Mouse (Mus musculus) MEL (cell line): ENCODE data around the gene Arl15. TPM values are rescaled to one million over a fixed set of nuclear protein-coding genes. Genes with fewer than 3 reads are reported as not detected.

ENCODE experiments used
- DNase-seq: peaks from one replicate; pipeline ENCODE4 v3.0.0; 2011; ENCODE audit warnings: low read depth, low spot score
- H3K27ac ChIP-seq: 2 replicates; pipeline ENCODE4 v1.5.1; 2012; ENCODE audit warnings: low read depth, mild to moderate bottlenecking, control low read depth, low read length, moderate library complexity; ENCODE audit not compliant: control insufficient read depth
- H3K27me3 ChIP-seq, 2 experiments: fragments of 150-350 bp in 1 of 2; sonication (generic) in 1 of 2; 2 replicates each; pipeline ENCODE4 v1.6.1; 2012; ENCODE audit warnings: low read length in 2 of 2, mild to moderate bottlenecking in 2 of 2, improper control_type of control experiment in 1 of 2, moderate library complexity in 1 of 2; ENCODE audit not compliant: insufficient read depth in 2 of 2, control insufficient read depth in 1 of 2
- H3K36me3 ChIP-seq, 2 experiments: 2 replicates each; pipeline ENCODE4 v1.6.1; 2012 to 2014; ENCODE audit warnings: low read length in 2 of 2, improper control_type of control experiment in 1 of 2, inconsistent platforms in 1 of 2, mild to moderate bottlenecking in 1 of 2; ENCODE audit not compliant: insufficient read depth in 2 of 2, control insufficient read depth in 1 of 2
- H3K4me1 ChIP-seq, 2 experiments: fragments of 150-350 bp in 1 of 2; sonication (generic) in 1 of 2; 2 replicates each; pipeline ENCODE4 v1.6.1; 2012; ENCODE audit warnings: low read length in 2 of 2, improper control_type of control experiment in 1 of 2, mild to moderate bottlenecking in 1 of 2; ENCODE audit not compliant: insufficient read depth in 2 of 2, control insufficient read depth in 1 of 2
- H3K4me3 ChIP-seq, 2 experiments: fragments of 150-350 bp in 1 of 2; sonication (generic) in 1 of 2; 2 replicates each; pipeline ENCODE4 v1.5.1; 2012; ENCODE audit warnings: low read depth in 2 of 2, low read length in 2 of 2, mild to moderate bottlenecking in 2 of 2, moderate library complexity in 2 of 2, control low read depth in 1 of 2, improper control_type of control experiment in 1 of 2; ENCODE audit not compliant: control insufficient read depth in 1 of 2, insufficient read depth in 1 of 2
- H3K79me2 ChIP-seq: 2 replicates; pipeline ENCODE4 v1.6.1; 2012; ENCODE audit warnings: mild to moderate bottlenecking, low read length, moderate library complexity; ENCODE audit not compliant: control insufficient read depth, poor library complexity, insufficient read depth
- H3K9ac ChIP-seq: 2 replicates; pipeline ENCODE4 v1.6.1; 2012; ENCODE audit warnings: low read depth, mild to moderate bottlenecking, control low read depth, low read length, moderate library complexity; ENCODE audit not compliant: control insufficient read depth, poor library complexity, severe bottlenecking
- H3K9me3 ChIP-seq: fragments of 150-350 bp; sonication (generic); replicated peaks from 2 replicates; pipeline ENCODE4 v1.6.1; 2012; ENCODE audit warnings: mild to moderate bottlenecking, low read length, improper control_type of control experiment, moderate library complexity; ENCODE audit not compliant: insufficient read depth
- CHD1 ChIP-seq: IDR thresholded peaks from 2 replicates; pipeline ENCODE4 v1.6.1; 2012; ENCODE audit warnings: low read depth, mild to moderate bottlenecking, inconsistent platforms, low read length, improper control_type of control experiment
- ELF1 ChIP-seq: IDR thresholded peaks from 2 replicates; pipeline ENCODE4 v1.6.1; 2014; ENCODE audit warnings: low read depth, mild to moderate bottlenecking, inconsistent platforms, low read length, improper control_type of control experiment, moderate library complexity
- HCFC1 ChIP-seq: IDR thresholded peaks from 2 replicates; pipeline ENCODE4 v1.6.1; 2012; ENCODE audit warnings: low read depth, mild to moderate bottlenecking, inconsistent platforms, low read length, improper control_type of control experiment, moderate library complexity
- KAT2A ChIP-seq: conservative IDR thresholded peaks from 2 replicates; pipeline ENCODE4 v1.6.1; 2012; ENCODE audit warnings: low read depth, low read length, improper control_type of control experiment, inconsistent platforms
- MAFK ChIP-seq: IDR thresholded peaks from 2 replicates; pipeline ENCODE4 v1.6.1; 2011; ENCODE audit warnings: low read depth, mild to moderate bottlenecking, low read length, improper control_type of control experiment, borderline replicate concordance
- MAZ ChIP-seq: IDR thresholded peaks from 2 replicates; pipeline ENCODE4 v1.6.1; 2012; ENCODE audit warnings: low read depth, mild to moderate bottlenecking, inconsistent platforms, low read length, improper control_type of control experiment
- NRF1 ChIP-seq: IDR thresholded peaks from 2 replicates; pipeline ENCODE4 v1.6.1; 2014; ENCODE audit warnings: low read depth, mild to moderate bottlenecking, inconsistent platforms, low read length, improper control_type of control experiment, moderate library complexity; ENCODE audit not compliant: poor library complexity, insufficient read depth, severe bottlenecking
- POLR2A ChIP-seq, 2 experiments: IDR thresholded peaks; 2 replicates each; pipeline ENCODE4 v1.6.1; 2011 to 2012; ENCODE audit warnings: low read length in 2 of 2, mild to moderate bottlenecking in 2 of 2, control low read depth in 1 of 2, improper control_type of control experiment in 1 of 2, low read depth in 1 of 2, moderate library complexity in 1 of 2; ENCODE audit not compliant: control insufficient read depth in 1 of 2, insufficient read depth in 1 of 2, poor library complexity in 1 of 2
- POLR2AphosphoS5 ChIP-seq: IDR thresholded peaks from 2 replicates; pipeline ENCODE4 v1.6.1; 2012; ENCODE audit warnings: low read depth, borderline replicate concordance, mild to moderate bottlenecking, inconsistent platforms, low read length, moderate library complexity, mixed read lengths
- RCOR1 ChIP-seq: IDR thresholded peaks from 2 replicates; pipeline ENCODE4 v1.6.1; 2012; ENCODE audit warnings: low read depth, mild to moderate bottlenecking, inconsistent platforms, low read length, improper control_type of control experiment
- SIN3A ChIP-seq: IDR thresholded peaks from 2 replicates; pipeline ENCODE4 v1.6.1; 2012; ENCODE audit warnings: low read length, improper control_type of control experiment, inconsistent platforms
- SMC3 ChIP-seq: IDR thresholded peaks from 2 replicates; pipeline ENCODE4 v1.6.1; 2011; ENCODE audit warnings: low read depth, low read length, improper control_type of control experiment
- TAL1 ChIP-seq: IDR thresholded peaks from 2 replicates; pipeline ENCODE4 v1.6.1; 2012; ENCODE audit warnings: mild to moderate bottlenecking, inconsistent platforms, low read length, moderate library complexity, mixed read lengths
- TCF12 ChIP-seq: IDR thresholded peaks from 2 replicates; pipeline ENCODE4 v1.6.1; 2014; ENCODE audit warnings: low read depth, mild to moderate bottlenecking, inconsistent platforms, low read length, improper control_type of control experiment, moderate library complexity
- UBTF ChIP-seq: IDR thresholded peaks from 2 replicates; pipeline ENCODE4 v1.6.1; 2012; ENCODE audit warnings: low read depth, mild to moderate bottlenecking, inconsistent platforms, low read length, improper control_type of control experiment, moderate library complexity, borderline replicate concordance; ENCODE audit not compliant: insufficient read depth
- ZKSCAN1 ChIP-seq: IDR thresholded peaks from 2 replicates; pipeline ENCODE4 v1.6.1; 2012; ENCODE audit warnings: low read depth, mild to moderate bottlenecking, inconsistent platforms, low read length, improper control_type of control experiment, moderate library complexity
- ZMIZ1 ChIP-seq: IDR thresholded peaks from 2 replicates; pipeline ENCODE4 v1.6.1; 2012; ENCODE audit warnings: low read depth, mild to moderate bottlenecking, inconsistent platforms, low read length, improper control_type of control experiment, moderate library complexity
- polyA plus RNA-seq, 2 experiments: library from polyadenylated mRNA; stranded (reverse) in 1 of 2; unstranded in 1 of 2; fragments of >175 nt in 1 of 2; fragments of >200 nt in 1 of 2; gene quantifications; 2 replicates each; pipeline versions ENCODE4 v1.2.1 to v1.2.4; 2012; ENCODE audit warnings: low replicate concordance in 2 of 2, low read depth in 1 of 2; ENCODE audit not compliant: insufficient read length in 2 of 2, insufficient read depth in 1 of 2, missing spikeins in 1 of 2
- total RNA-seq: library from RNA; depleted of rRNA; stranded (reverse); fragments of 300-350 nt; gene quantifications from 2 replicates; pipeline ENCODE4 v1.2.3, GENCODE M21; 2012

Gene Arl15
- total and polyA plus RNA-seq, 3 experiments, result 3.6 to 5.8 TPM; not detected in 1

GRCm38 (mm10) chr13:113771340-113771739 is 23.0 kb upstream of the Arl15 start:
- no peaks in the 10 kb centered on the region for H3K9me3 ChIP-seq
- no peak overlapping the region for H3K4me3 ChIP-seq
- H3K36me3 ChIP-seq, result no peaks in the 10 kb centered on the region
- TF ChIP-seq ZMIZ1 (no peak), ZKSCAN1 (no peak), SIN3A (no peak), HCFC1 (no peak), KAT2A (no peak), TCF12 (no peak), POLR2AphosphoS5 (no peak), MAZ (no peak), UBTF (no peak), POLR2A (IDR thresholded peaks at IDR 0.05; ENCODE audit: control insufficient read depth in 1 of 2, insufficient read depth in 1 of 2, low read depth in 1 of 2, low read length in 2 of 2, poor library complexity in 1 of 2) (no peak)
- TF ChIP-seq, all 39 proteins: peak for 0
- DNase-seq, result no peak
- H3K4me1 ChIP-seq, result no peaks in the 10 kb centered on the region
- no peaks in the 10 kb centered on the region for H3K79me2 ChIP-seq
- no peak overlapping the region for H3K27ac ChIP-seq
- no peaks in the 10 kb centered on the region for H3K27me3 ChIP-seq
- H3K9ac ChIP-seq, result no peak overlapping the region

- H3K79me2 ChIP-seq, result no peaks in the 10 kb centered on the region
- H3K4me1 ChIP-seq, result no peaks in the 10 kb centered on the region
- H3K27me3 ChIP-seq, result no peaks in the 10 kb centered on the region
- H3K9me3 ChIP-seq, result no peaks in the 10 kb centered on the region
- no peak overlapping the region for H3K9ac ChIP-seq
- no peak overlapping the region for H3K27ac ChIP-seq
- peak; percentile 37 for DNase-seq
- H3K36me3 ChIP-seq, result no peaks in the 10 kb centered on the region
- H3K4me3 ChIP-seq, result no peak overlapping the region
- TF ChIP-seq RCOR1 (no peak), ZMIZ1 (no peak), SMC3 (no peak), NRF1 (no peak), CHD1 (no peak), ELF1 (no peak), POLR2AphosphoS5 (no peak), TCF12 (no peak), MAFK (no peak), HCFC1 (no peak), TAL1 (no peak)
These were observed 19.5 kb upstream of the Arl15 start for GRCm38 (mm10) chr13:113774799-113775198.
